Mouse (Mus musculus) C2C12 (cell line): ENCODE data around the gene Wdr66.

Experiments used
- CEBPB ChIP-seq: IDR thresholded peaks from one replicate; pipeline ENCODE4 v1.6.1; 2011; ENCODE audit warnings: low read depth, mild to moderate bottlenecking, control low read depth, moderate library complexity
- CTCF ChIP-seq: IDR thresholded peaks from one replicate; pipeline ENCODE4 v1.5.1; 2011; ENCODE audit not compliant: control insufficient read depth, insufficient read depth, insufficient read length
- FOSL1 ChIP-seq: IDR thresholded peaks from one replicate; pipeline ENCODE4 v1.8.0; 2011; ENCODE audit warnings: mild to moderate bottlenecking, low read length; ENCODE audit not compliant: poor library complexity, insufficient read depth, severe bottlenecking
- MAX ChIP-seq: IDR thresholded peaks from one replicate; pipeline ENCODE4 v1.6.1; 2011; ENCODE audit warnings: mild to moderate bottlenecking, control low read depth
- MYOD1 ChIP-seq: IDR thresholded peaks from one replicate; pipeline ENCODE4 v1.6.1; 2011; ENCODE audit warnings: low read depth; ENCODE audit not compliant: control insufficient read depth, insufficient read length
- MYOG ChIP-seq: IDR thresholded peaks from one replicate; pipeline ENCODE4 v1.6.1; 2011; ENCODE audit not compliant: control insufficient read depth, insufficient read length; ENCODE audit errors: extremely low read depth
- USF1 ChIP-seq: IDR thresholded peaks from one replicate; pipeline ENCODE4 v1.6.1; 2011; ENCODE audit warnings: low read depth, mild to moderate bottlenecking, control low read depth, moderate library complexity

DNA sequence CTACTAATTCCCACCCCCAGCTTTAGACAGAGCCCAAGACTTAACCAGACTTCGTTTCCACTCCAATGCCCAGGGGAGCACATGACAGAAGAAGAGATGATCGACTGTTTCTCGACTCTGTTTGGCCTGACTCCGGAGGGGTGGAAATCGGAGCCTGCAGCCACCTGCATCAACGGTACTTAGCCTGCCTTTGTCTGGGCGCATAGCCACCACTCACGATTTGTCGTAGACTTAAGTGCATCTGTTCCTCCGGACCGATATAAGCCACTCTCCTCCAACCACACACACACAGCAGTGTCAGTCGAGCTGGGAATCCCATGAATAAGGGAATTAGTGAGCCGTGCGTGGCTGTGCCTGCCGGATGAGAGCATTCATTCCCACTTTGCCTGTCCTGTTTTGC is 72.3 kb downstream of the Wdr66 start:
- TF ChIP-seq USF1, result no peak
- no peak for TF ChIP-seq CTCF
- TF ChIP-seq CEBPB, result no peak
- no peak for TF ChIP-seq MAX
- TF ChIP-seq MYOD1, result no peak
- no peak for TF ChIP-seq FOSL1
- no peak for TF ChIP-seq MYOG
